Mouse (Mus musculus): ENCODE measurements around the gene Uhrf2. TPM values are rescaled to one million over a fixed set of nuclear protein-coding genes. Genes with fewer than 3 reads are reported as not detected.

Uhrf2 gene
- polyA plus RNA-seq, 1 experiment from 2014 or later = 44.0 TPM

GRCm38 (mm10) chr19:30136308-30136707, 106.0 kb downstream of the Uhrf2 start:
- no peak overlapping the region for H3K9ac ChIP-seq (replicated peaks)
- no peaks in the 10 kb centered on the region for H3K36me3 ChIP-seq
- H3K27ac ChIP-seq (replicated peaks) = no peak overlapping the region
- H3K27me3 ChIP-seq (replicated peaks) = no peaks in the 10 kb centered on the region
- no peak overlapping the region for H3K4me3 ChIP-seq (replicated peaks)
- ATAC-seq (ENCODE audit: low FRiP score) = no peak
- 86% methylated on average over 1 of the region's 1 CpGs for WGBS
- no peak overlapping the region for H3K4me2 ChIP-seq
- H3K9me3 ChIP-seq (replicated peaks) = no peaks in the 10 kb centered on the region
- H3K4me1 ChIP-seq = no peaks in the 10 kb centered on the region

Other genes starting within 250 kb of the Uhrf2 start
- 5.5 and 5.6 TPM in 2 replicates for gene 9930021J03Rik, start 224.5 kb upstream of the Uhrf2 start, polyA plus RNA-seq (2015; fragmentation: Nextera tagmentation; extraction: Ambion mirVana)
- gene Ranbp6, start 217.5 kb upstream of the Uhrf2 start, polyA plus RNA-seq (2015; fragmentation: Nextera tagmentation; extraction: Ambion mirVana) = 41.9 and 46.5 TPM in 2 replicates
- 5.0 and 6.0 TPM in 2 replicates for gene Il33, start 105.4 kb upstream of the Uhrf2 start, polyA plus RNA-seq (2015; fragmentation: Nextera tagmentation; extraction: Ambion mirVana)
- gene Trpd52l3, start 26.7 kb upstream of the Uhrf2 start, polyA plus RNA-seq (2015; fragmentation: Nextera tagmentation; extraction: Ambion mirVana) = not detected in 2 replicates
- gene Gldc, start 144.9 kb downstream of the Uhrf2 start, polyA plus RNA-seq (2015; fragmentation: Nextera tagmentation; extraction: Ambion mirVana) = 5.0 and 5.2 TPM in 2 replicates
- gene Mbl2, start 202.4 kb downstream of the Uhrf2 start, polyA plus RNA-seq (2015; fragmentation: Nextera tagmentation; extraction: Ambion mirVana) = 0.17 TPM in 1 of 2 replicates, not detected in the other

Measured in neural tube, embryonic 15.5 days (tissue).